Mouse (Mus musculus) stomach, embryonic 14.5 days (tissue): ENCODE results near the gene Hspb9. TPM values are rescaled to one million over a fixed set of nuclear protein-coding genes. Genes with fewer than 3 reads are reported as not detected.
A peak's percentile ranks its signal among the peaks of the same experiment; 100 is the strongest.

Experiments
- ATAC-seq: fragments of 200-750 bp; cut with Nextera tagmentation; 2 replicates; pipeline ENCODE4 v1.8.0; 2017; ENCODE audit warnings: low read depth, moderate TSS enrichment; ENCODE audit not compliant: insufficient number of reproducible peaks, insufficient read depth, low FRiP score
- H3K27ac ChIP-seq: fragments of 300-500 bp; sonication (generic); 2 replicates; pipeline ENCODE4 v1.5.1; 2014; ENCODE audit warnings: mild to moderate bottlenecking, low read length, moderate library complexity, mixed read lengths
- H3K27me3 ChIP-seq: fragments of 300-500 bp; sonication (generic); 2 replicates; pipeline ENCODE4 v1.6.1; 2014; ENCODE audit warnings: low read length, control low read depth, mixed read lengths; ENCODE audit not compliant: control insufficient read depth, insufficient read depth
- H3K36me3 ChIP-seq: fragments of 300-500 bp; sonication (generic); 2 replicates; pipeline ENCODE4 v1.6.1; 2014; ENCODE audit warnings: mild to moderate bottlenecking, control low read depth, low read length, moderate library complexity, mixed read lengths; ENCODE audit not compliant: control insufficient read depth, insufficient read depth
- H3K4me1 ChIP-seq: fragments of 300-500 bp; sonication (generic); 2 replicates; pipeline ENCODE4 v1.6.1; 2014; ENCODE audit warnings: low read length, control low read depth, mixed read lengths; ENCODE audit not compliant: control insufficient read depth, insufficient read depth
- H3K4me2 ChIP-seq: fragments of 300-500 bp; sonication (generic); replicated peaks from 2 replicates; pipeline ENCODE4 v1.6.1; 2014; ENCODE audit warnings: low read depth, low read length, control low read depth
- H3K4me3 ChIP-seq: fragments of 300-500 bp; sonication (generic); 2 replicates; pipeline ENCODE4 v1.5.1; 2014; ENCODE audit warnings: low read depth, low read length, control low read depth
- H3K9ac ChIP-seq: fragments of 300-500 bp; sonication (generic); replicated peaks from 2 replicates; pipeline ENCODE4 v1.6.1; 2014; ENCODE audit warnings: low read depth, mild to moderate bottlenecking, control low read depth, low read length, moderate library complexity, mixed read lengths
- H3K9me3 ChIP-seq: fragments of 300-500 bp; sonication (generic); 2 replicates; pipeline ENCODE4 v1.6.1; 2016; ENCODE audit warnings: low read depth, low read length, control low read depth; ENCODE audit not compliant: control insufficient read depth
- WGBS: fragments of 180-500 bp; shearing (Covaris S2); extraction: QIAGEN DNeasy Blood & Tissue Kit; methylation state at CpG from one replicate; pipeline ENCODE4 v1.1.7; 2014; 5-methylcytosine and 5-hydroxymethylcytosine counted together
- polyA plus RNA-seq: library from polyadenylated mRNA; unstranded; fragments of >200 nt; fragmentation: Nextera tagmentation; extraction: Ambion mirVana; gene quantifications from 2 replicates; pipeline ENCODE4 v1.2.1, GENCODE M21; 2014

The Hspb9 gene
- polyA plus RNA-seq, 1 experiment from 2014 or later, result 0.41 TPM

GRCm38 (mm10) chr11:100710977-100711376 is 2.7 kb upstream of the Hspb9 start:
- Histone ChIP-seq H3K4me1 (peaks cover 14% of the 10 kb centered on the region), H3K9me3 (no peaks in the 10 kb centered on the region), H3K27ac (no peak overlapping the region), H3K4me2 (peak overlapping the region; percentile 42; the same call in 1 of the 2 replicates), H3K27me3 (no peaks in the 10 kb centered on the region), H3K9ac (no peak overlapping the region), H3K36me3 (peaks cover 44% of the 10 kb centered on the region), H3K4me3 (no peak overlapping the region)
- no peak for ATAC-seq
- WGBS, result 70% methylated on average over 4 of the region's 4 CpGs

- peaks cover 44% of the 10 kb centered on the region for H3K36me3 ChIP-seq
- WGBS, result 2% methylated on average over 48 of the region's 48 CpGs
Measured at GRCm38 (mm10) chr11:100711783-100712615, 1.7 kb upstream of the Hspb9 start, which contains the start of gene Kat2a. Gene Kat2a (minus strand): TSS chr11:100712465.

GRCm38 (mm10) chr11:100713174-100713573 is 476 bp upstream of the Hspb9 start:
- Histone ChIP-seq H3K4me3 (no peak overlapping the region), H3K4me1 (peaks cover 14% of the 10 kb centered on the region), H3K36me3 (peaks cover 40% of the 10 kb centered on the region), H3K9ac (no peak overlapping the region), H3K4me2 (peak overlapping the region; percentile 53), H3K9me3 (no peaks in the 10 kb centered on the region), H3K27ac (no peak overlapping the region; the same call in 1 of the 2 replicates), H3K27me3 (no peaks in the 10 kb centered on the region)
- WGBS, result 59% methylated on average over 4 of the region's 4 CpGs
- no peak for ATAC-seq

More at GRCm38 (mm10) chr11:100711783-100712615, 1.7 kb upstream of the Hspb9 start, which contains the start of gene Kat2a:
- Histone ChIP-seq H3K4me3 (peak within 1 kb of the TSS; percentile 86), H3K9me3 (no peaks in the 10 kb centered on the region), H3K4me2 (peak within 1 kb of the TSS; percentile 53), H3K4me1 (peaks cover 14% of the 10 kb centered on the region), H3K27ac (peak within 1 kb of the TSS; percentile 74; the same call in 1 of the 2 replicates), H3K27me3 (no peaks in the 10 kb centered on the region), H3K9ac (peak within 1 kb of the TSS; percentile 74)
- peak; percentile 86 for ATAC-seq

- Histone ChIP-seq H3K4me3 (peak overlapping the region; percentile 18; the same call in 1 of the 2 replicates), H3K36me3 (peaks cover 28% of the 10 kb centered on the region), H3K27me3 (no peaks in the 10 kb centered on the region), H3K9ac (no peak overlapping the region), H3K4me2 (peak overlapping the region; percentile 53), H3K27ac (0 out of 2 replicates have a peak overlapping the region, but pooled peaks have one; percentile 12), H3K9me3 (no peaks in the 10 kb centered on the region), H3K4me1 (peaks cover 14% of the 10 kb centered on the region)
- ATAC-seq, result no peak; the same call in 1 of the 2 replicates
- 44% methylated on average over 6 of the region's 6 CpGs for WGBS
Measured at GRCm38 (mm10) chr11:100714534-100714915, 875 bp downstream of the Hspb9 start.

- no peak overlapping the region for H3K9ac ChIP-seq
- H3K9me3 ChIP-seq, result no peaks in the 10 kb centered on the region
- H3K27me3 ChIP-seq, result no peaks in the 10 kb centered on the region
- no peak overlapping the region for H3K4me2 ChIP-seq
- ATAC-seq, result no peak
- peaks cover 30% of the 10 kb centered on the region for H3K36me3 ChIP-seq
- H3K4me1 ChIP-seq, result peaks cover 14% of the 10 kb centered on the region
- WGBS, result 92% methylated on average over 6 of the region's 6 CpGs
- no peak overlapping the region for H3K4me3 ChIP-seq
- no peak overlapping the region for H3K27ac ChIP-seq
Measured at GRCm38 (mm10) chr11:100714948-100715347, 1.3 kb downstream of the Hspb9 start.

- 87% methylated on average over 3 of the region's 3 CpGs for WGBS
- Histone ChIP-seq H3K36me3 (peaks cover 27% of the 10 kb centered on the region), H3K27ac (no peak overlapping the region)
Measured at GRCm38 (mm10) chr11:100716649-100717048, 3.0 kb downstream of the Hspb9 start.

GRCm38 (mm10) chr11:100718462-100718861 is 4.8 kb downstream of the Hspb9 start:
- no peak for ATAC-seq
- no peaks in the 10 kb centered on the region for H3K27me3 ChIP-seq
- H3K4me1 ChIP-seq, result peaks cover 15% of the 10 kb centered on the region
- H3K9ac ChIP-seq, result no peak overlapping the region
- no peak overlapping the region for H3K4me3 ChIP-seq
- peaks cover 27% of the 10 kb centered on the region for H3K36me3 ChIP-seq
- WGBS, result 85% methylated on average over 7 of the region's 7 CpGs
- no peak overlapping the region for H3K4me2 ChIP-seq
- no peaks in the 10 kb centered on the region for H3K9me3 ChIP-seq
- H3K27ac ChIP-seq, result no peak overlapping the region

More at GRCm38 (mm10) chr11:100716649-100717048, 3.0 kb downstream of the Hspb9 start:
- Histone ChIP-seq H3K9me3 (no peaks in the 10 kb centered on the region), H3K4me3 (no peak overlapping the region), H3K9ac (no peak overlapping the region), H3K27me3 (no peaks in the 10 kb centered on the region), H3K4me1 (peaks cover 15% of the 10 kb centered on the region), H3K4me2 (no peak overlapping the region)
- ATAC-seq, result no peak

- H3K4me2 ChIP-seq, result no peak overlapping the region
- 81% methylated on average over 4 of the region's 4 CpGs for WGBS
- H3K4me1 ChIP-seq, result peaks cover 11% of the 10 kb centered on the region; the same call in 1 of the 2 replicates
- ATAC-seq, result no peak
- H3K27ac ChIP-seq, result no peak overlapping the region
- H3K4me3 ChIP-seq, result no peak overlapping the region
- peaks cover 27% of the 10 kb centered on the region for H3K36me3 ChIP-seq
- H3K9ac ChIP-seq, result no peak overlapping the region
- no peaks in the 10 kb centered on the region for H3K9me3 ChIP-seq
- no peaks in the 10 kb centered on the region for H3K27me3 ChIP-seq
Measured at GRCm38 (mm10) chr11:100718866-100719265, 5.2 kb downstream of the Hspb9 start.
